Mouse (Mus musculus): ENCODE results near the gene C1ql4.

C1ql4 gene

DNA sequence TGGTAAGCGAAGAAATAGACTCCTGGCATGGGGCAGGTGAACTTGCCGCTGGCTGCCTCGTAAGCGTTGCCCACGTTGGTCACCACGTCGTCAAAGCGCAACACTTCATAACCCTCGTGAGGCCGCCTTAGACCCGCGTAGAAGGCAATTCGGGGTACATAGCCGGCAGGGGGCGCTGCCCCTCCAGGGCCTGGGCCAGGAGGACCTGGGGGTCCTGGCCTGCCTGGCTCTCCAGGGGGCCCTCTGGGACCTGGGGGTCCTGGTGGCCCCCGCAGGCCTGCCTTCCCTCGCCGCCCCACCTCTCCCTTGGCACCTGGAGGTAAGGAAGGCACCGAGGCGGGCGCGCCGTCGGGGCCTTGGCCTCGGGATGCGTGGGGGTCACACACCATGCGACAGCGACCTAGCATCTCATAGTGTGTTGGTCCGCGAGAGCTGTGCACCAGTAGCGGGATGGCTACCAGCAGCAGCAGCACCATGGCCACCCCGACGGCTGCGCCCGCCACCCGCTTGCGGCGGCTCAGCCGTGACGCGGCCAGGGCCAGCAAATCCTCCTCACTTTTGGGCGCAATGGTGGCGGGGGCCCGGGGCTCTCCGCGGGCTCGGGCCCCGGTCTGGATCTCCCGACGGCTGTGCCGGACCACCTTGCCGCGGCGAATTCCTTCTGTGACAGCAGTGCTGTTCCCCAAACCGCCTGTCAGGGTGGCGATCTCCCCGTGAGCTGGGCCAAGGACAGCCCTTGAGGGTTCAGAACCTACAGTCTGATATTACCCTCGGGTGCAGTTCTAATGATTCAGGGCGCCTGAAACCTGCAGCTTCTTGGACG is at the start of gene C1ql4:
TSS of gene C1ql4 (minus strand) at position 565 of the 823 bp plus-strand sequence.
- DNase-seq (ENCODE audit: extremely low spot score, low read depth, low spot score): no peak

DNA sequence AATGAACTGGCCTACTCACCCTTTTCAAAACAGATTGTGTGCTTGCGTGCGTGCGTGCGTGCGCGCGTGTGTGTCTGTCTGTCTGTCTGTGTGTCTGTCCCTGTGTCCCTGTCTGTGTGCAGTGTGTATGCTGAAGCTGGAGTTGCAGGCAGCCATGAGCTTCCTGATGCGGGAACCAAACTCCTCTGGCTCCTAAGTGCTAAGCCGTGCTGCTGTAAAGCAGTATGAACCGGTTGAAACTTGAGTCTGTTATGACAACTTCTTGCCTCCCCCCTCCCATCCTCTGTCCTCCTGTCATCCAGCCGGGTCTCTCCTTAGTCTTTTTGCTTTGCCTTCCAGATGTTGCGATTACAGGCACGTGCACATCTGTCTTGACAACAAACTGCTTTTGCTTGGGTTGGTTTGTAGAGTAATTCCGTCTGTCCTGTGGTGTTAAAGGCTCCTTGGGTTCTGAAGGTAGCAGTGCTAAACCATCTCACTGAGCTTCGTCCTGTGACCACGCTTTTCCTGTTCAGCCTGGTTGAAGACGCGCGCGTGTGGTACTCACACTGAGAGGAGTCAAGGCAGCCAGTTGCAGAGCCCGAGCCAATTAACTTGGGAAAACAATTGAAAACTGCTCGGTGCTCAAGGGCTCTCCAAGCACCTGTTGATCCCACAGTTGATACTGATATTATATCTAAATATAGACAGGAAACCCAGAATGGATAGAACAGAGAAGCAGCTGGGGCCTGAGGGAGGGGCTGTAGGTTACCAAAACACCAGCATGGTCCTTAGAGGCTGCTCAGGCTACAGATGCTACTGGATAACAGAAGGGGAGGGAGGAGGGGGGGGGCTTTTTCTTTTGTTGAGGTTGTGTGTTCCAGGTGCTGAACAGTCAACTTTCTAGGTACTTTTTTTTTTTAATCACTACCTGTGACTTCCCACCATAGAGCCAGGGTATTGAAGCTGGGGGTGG is 42.6 kb upstream of the C1ql4 start:
- DNase-seq (ENCODE audit: extremely low spot score, low read depth, low spot score): no peak

DNA sequence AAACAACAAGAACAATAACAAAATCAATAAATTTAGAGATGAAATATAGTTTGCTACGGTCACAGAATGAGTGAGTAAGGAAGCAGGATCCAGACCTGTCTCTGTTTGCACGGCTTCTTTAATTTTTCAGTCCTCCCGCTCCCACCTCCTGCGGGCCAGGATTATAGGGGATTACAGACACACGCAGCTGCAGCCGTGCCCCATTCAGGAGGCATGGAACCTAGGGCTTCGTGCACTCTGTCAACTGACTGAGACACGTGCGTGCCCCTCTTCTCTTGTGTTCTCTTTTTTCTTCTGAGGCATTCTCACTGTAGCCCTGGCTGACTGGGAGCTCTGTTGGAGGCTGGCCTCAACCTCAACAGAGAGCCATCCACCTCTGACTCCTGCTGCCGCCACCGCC is 41.8 kb upstream of the C1ql4 start:
- no peak for DNase-seq (ENCODE audit: extremely low spot score, low read depth, low spot score)

DNA sequence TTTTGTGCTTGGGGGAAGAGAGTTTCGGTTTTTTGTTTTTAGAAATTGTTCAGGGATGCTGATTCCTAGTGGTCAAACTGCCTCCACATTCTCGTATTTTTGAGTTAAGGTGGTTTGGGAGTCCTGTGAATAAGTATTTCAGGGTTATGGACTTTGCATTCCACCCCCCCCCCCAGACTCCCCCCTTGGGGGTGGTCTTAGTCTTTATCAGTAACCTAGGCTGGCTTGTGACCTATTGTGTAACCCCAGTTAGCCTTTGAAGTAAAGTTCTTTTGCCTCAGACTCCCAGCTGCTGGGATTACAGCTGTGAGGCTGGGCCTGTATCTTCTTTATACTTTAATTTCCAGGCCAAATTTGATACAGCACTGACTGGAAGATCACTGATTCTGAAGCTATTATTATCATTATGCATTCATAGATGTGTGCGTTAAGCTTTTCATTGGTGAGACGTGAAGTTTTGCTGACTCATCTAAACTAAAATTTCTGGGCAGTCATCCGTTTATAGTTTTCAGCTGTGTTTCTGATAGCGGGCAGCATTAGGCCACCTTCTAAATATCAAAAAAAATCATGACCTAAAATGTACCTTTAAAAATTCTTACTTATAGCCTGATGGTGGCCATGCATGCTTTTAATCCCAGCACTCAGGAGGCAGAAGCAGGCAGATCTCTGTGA is 40.4 kb upstream of the C1ql4 start:
- DNase-seq (ENCODE audit: extremely low spot score, low read depth, low spot score): no peak

DNA sequence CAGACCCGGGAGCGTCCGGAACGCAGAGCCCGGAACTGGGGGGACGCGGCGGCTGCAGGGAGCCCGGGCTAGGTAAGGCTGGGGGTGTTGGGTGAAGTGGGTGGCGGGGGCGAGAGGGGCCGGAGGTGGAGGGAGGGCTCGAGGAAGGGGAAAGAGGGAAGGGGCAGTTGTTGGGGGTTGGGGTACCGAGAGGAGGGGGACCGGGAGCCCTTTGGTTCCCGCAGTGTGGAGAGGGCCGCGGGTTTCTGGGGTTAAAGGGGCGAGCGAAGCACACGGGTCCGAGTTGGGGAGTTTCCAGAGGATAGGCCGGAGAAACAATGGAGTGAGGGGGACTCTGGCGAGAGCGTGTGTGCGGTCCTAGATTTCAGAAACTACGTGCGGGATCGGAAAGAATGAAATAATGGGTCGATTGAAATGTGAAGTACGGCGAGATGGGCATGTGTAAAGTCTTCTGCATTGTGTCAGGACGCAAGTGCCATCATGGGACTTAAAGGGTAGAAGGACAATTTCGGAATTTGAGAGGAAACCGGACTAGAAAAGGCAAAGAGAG is 39.3 kb upstream of the C1ql4 start:
- DNase-seq (ENCODE audit: extremely low spot score, low read depth, low spot score): no peak

DNA sequence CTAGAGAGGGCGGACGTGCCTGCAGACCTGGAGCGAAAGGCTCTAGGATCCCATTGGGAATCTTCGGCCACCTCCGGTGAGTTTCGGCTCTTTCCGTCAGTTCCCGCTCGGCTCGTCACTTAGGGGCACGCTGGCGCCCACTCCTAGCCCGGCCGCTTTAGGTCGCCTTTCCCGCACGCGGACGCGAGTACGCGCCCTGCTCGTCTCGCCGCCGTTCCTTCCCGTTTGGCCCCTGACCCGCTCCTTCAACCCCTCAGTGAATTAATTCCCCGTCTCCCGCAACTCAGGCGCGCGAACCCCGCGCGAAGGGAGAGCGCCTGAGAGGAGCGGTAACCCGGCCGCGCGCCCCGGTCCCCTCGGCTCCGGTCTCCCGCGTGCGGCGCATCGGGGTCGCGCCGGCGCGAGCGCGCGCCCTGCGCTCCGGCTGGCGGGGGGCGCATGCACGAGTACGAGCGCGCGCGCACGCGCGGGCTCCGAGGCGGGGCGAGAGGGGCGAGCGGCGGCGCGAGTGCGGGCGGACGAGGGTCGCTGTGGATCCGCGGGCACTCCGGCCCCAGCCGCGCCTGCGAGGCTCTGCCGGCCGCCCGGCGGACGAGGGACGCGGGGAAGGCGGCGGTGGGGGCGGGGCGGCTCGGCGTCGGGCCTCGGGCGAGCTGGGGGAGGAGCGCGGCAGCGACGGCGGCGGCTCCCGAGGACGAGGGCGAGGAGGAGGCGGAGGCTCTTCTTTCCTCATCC is 38.6 kb upstream of the C1ql4 start:
- DNase-seq (ENCODE audit: extremely low spot score, low read depth, low spot score): peak; percentile 81

DNA sequence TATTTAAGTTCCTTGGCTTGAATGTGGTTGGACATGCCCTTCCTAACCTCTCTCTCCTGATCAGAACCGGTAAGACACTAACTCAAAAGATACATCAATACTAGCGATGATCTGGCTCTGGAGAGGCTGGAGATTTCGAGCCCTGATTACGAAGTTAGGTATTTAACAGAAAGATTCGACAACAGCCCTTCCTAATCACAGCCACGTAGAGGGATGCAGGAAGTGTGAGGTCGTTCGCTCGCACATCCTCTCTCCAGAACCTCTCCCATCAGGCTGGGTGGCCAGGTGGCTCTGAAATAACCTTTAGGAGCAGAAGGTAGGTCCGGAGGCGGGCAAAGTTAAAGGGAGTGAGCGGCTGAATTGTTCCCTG is 38.1 kb upstream of the C1ql4 start, which contains the start of gene Spats2:
TSS of gene Spats2 (plus strand) at position 206 of the 370 bp plus-strand sequence.
- no peak for DNase-seq (ENCODE audit: extremely low spot score, low read depth, low spot score)

DNA sequence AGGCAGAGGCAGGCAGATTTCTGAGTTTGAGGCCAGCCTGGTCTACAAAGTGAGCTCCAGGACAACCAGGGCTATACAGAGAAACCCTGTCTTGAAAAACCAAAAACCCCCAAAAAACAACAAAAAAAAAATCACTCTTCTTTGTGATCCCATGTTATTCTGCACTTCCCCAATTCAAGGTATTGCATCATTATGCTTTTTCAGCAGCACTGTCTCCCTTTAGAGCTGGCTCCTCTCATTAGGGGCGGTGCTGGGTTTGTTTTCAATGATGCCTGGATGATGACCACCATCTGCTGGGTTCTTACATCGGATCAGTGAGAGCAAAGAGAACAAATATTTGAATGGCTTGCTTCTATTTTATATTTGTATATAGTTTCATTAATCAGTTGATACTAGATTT is 35.0 kb upstream of the C1ql4 start:
- DNase-seq (ENCODE audit: extremely low spot score, low read depth, low spot score): no peak

DNA sequence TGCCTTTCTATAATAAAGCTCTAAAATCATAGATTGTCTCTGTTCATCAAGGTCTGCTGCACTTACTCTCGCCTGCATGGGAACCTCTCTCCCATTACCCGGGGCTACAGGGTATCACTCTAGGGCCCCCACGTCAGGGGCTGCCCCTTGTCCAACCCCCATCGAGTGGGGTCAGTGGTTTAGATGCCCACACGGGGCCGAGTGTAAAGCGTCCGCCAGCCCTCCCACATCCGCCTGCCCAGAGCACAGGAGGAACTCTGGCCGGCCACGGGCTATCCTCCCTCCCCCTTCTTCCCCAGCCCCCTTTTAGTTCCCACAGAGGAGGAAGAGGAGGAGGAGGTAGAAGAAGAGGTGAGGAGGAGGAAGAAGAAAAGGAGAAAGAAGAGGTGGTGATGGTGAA is 33.2 kb upstream of the C1ql4 start:
- DNase-seq (ENCODE audit: extremely low spot score, low read depth, low spot score): no peak

DNA sequence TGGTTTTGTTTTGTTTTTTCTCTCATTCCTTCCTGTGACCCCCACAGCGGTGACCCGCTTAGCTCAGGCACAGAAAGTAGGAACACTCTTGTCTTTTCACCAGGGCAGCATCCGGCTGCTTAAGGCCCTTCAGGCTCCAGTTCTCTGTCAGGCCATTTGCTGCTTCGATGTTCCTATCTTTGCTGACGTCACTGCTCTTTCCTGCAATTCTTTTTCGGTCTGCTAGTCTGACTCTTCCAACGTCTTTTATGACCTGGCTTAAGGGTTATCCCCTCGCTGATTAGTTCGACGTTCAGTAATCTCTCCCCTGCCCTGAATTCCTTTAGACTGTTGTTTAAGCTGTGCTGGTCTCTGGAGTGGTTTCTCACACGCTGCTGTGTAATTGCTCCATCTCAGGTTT is 28.9 kb upstream of the C1ql4 start:
- no peak for DNase-seq (ENCODE audit: extremely low spot score, low read depth, low spot score)

DNA sequence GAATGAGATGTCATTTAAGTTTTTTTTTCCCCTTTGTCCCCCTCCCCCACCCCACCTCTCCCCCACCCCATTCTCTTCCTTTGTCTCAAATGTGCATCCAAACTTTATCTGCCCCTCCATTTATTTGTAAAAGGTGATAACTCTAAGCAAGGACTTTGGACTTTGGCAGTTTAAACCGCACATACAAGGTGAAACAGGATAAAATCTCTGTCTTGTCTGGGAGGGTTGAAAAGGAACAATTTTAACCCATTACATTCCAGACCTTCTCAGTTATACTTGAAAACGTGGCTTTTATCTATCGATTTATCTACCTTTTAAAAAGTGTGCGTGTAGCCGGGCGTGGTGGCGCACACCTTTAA is 27.4 kb upstream of the C1ql4 start:
- DNase-seq (ENCODE audit: extremely low spot score, low read depth, low spot score): no peak

DNA sequence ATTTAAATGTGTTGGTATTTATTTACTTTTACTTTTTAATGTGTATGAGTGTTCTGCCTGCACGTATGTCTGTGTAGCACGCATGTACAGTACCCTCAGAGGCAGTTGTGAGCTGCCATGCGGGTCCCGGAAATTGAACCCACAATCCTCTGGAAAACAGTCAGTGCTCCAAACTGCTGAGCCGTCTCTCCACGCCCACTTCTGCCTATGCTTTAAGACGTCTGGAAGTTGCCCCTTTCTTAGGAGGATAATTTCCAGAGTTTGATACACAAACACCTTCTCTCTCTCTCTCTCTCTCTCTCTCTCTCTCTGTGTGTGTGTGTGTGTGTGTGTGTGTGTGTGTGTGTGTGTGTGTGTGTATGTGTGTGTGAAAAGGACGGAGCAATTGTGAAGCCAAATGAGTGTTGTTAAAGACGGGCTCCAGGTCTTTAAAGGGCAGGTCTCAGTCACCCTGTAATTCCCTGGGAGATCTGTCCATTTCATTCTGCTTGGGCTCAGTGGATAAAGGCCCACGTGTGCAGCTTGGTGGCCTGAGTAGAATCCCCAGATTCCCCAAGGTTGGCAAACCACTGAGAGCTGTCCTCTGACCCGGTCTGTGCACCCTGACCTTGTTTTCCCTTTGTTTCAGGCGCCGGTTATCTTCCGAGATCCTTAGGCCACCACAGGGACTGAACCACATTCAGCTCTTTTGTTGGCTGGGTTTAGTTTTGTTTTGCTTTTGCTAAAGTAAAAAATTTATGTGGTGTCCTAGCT is 26.9 kb upstream of the C1ql4 start:
- no peak for DNase-seq (ENCODE audit: extremely low spot score, low read depth, low spot score)

DNA sequence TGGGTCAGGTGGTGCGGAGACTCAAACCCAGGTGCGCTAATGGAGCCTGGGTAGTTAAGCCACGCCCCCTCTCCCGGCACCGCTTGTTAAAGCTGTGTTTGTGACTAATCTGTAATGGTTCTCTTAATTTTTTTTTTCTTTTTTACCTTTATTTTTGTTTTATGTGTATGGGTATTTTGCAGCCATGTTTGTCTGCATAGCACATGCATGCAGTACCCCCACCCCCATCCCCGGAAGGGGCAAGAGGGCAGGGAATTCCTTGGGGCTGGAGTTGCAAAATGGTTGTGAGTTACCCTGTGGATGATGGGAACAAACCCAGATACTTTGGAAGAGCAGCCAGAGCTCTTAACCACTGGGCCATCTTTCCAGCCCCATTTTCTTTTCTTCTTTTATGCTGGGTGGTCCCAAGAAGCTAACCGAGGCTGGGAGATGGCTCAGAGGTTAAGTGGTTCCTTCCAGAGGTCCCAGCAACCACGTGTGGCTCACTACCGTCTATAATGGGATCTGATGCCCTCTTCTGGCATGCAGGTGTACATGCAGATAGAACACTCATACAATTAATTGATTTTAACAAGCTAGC is 25.9 kb upstream of the C1ql4 start:
- no peak for DNase-seq (ENCODE audit: extremely low spot score, low read depth, low spot score)

DNA sequence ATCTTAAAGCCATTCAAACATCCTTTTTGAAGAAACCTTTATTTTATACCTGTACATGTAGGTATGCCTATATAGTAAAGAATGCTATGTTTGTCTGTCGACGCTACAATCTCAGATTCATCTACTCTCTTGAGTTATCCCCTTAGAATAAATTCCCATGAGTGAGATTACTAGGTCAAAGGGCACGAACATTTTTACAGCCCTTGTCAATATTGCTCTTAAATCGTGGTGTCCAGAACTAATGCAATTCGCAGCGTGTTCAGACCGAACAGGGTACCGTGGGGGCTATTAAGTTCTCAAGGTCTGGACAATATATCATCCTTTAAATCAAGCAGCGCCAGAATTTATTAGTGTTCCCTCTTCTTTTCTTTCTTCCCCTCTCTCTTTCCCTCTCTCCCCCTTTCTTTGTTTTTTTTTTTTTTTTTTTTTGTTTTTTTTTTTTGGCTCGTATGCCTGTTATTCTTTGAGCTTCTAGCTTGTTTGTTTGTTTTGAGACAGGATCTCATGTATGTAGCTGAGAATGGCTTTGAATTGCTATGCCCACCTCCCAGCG is 25.3 kb upstream of the C1ql4 start:
- DNase-seq (ENCODE audit: extremely low spot score, low read depth, low spot score): no peak

DNA sequence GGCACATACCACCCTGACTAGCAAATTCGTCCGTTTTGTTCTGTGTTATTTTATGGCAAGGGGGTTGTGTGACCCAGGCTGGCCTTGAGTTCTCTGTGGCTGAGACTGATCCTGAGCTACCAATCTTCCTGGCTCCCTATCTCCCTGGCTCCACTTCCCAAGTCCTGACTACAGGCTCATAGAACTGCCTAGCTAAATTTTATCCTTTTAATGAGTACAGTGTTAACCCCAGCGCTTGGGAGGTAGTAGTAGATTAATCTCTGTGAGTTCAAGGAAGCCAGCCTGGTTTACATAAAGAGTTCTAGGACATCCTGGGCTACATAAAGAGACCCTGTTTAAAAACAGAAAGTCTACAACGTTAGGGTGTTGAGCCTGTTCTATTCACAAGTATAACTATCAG is 24.2 kb upstream of the C1ql4 start:
- no peak for DNase-seq (ENCODE audit: extremely low spot score, low read depth, low spot score)

DNA sequence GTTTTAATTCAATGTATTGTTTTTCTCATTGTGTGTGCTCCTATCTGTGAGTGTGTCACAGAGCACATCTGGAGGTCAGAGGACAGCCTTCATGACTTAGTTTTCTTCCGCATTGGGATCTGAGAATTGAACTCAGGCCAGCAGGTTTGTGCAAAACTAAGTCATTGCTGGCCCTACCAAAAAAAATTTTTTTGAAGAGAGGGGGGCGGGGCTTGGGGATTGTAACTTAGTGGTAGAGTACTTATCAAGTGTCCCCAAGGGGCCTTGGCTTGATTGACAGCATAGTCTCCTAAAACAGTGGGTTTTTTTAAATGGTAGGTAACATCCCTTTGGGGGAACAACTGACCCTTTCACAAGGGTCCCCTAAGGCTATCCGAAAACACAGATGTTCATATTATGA is 23.5 kb upstream of the C1ql4 start:
- DNase-seq (ENCODE audit: extremely low spot score, low read depth, low spot score): no peak

DNA sequence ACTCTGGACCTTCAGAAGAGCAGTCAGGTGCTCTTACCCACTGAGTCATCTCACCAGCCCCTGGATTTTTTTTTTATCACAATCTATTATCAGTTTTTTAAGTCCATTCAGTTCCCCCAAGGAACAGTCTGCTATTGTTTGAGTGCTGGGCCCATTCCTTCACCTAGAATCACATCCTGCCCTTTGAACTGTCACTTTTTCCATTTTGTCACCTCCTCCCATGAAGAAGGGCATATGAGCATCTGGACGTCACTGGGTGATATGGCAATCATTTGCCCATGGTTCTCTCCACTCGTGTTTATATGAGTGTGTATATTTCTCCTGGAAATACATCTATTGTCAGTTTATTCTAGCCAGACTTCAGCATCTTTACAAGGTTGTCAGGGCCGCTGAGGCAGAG is 20.2 kb upstream of the C1ql4 start:
- no peak for DNase-seq (ENCODE audit: extremely low spot score, low read depth, low spot score)

DNA sequence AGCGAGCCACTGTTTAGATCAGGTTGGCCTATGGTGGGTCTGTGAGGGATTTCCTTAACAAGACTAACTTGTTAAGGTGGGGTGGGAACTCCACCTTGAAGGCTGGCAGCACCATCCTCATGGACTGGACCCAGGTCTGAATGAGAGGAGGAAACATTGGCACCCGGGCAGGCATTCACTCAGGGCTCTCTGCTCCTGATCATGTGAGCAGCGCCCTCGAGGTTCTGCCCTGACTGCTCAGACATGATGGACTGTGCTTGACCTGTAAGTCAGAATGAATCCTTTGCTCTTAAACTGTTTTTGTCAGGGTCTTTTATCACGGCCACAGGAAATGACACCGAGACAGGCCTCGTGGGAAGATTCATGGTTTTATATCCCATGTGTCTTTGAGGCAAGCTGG is 17.6 kb upstream of the C1ql4 start:
- no peak for DNase-seq (ENCODE audit: extremely low spot score, low read depth, low spot score)

DNA sequence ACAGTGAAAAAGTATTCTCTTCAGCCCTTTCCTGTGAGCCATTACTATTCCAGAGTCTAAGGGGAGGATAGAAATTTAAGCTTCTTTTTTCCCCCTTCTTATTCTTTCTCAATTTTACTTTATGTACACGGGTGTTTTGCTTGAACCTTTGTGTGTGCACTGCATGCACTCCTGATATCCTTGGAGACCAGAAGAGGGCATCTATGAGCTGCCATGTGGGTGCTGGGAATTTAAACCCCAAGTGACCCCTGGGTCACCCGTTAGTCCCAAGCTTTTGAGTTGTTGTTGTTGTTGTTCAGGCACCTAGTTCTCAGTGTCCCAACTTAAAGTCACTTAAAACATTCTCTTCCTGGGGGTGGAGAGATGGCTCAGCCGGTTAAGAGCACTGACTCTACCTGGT is 12.4 kb upstream of the C1ql4 start:
- no peak for DNase-seq (ENCODE audit: extremely low spot score, low read depth, low spot score)
